Mouse (Mus musculus): Measurements from ENCODE around the gene Ascl5. TPM values are rescaled to one million over a fixed set of nuclear protein-coding genes. Genes with fewer than 3 reads are reported as not detected.

The Ascl5 gene
- total and polyA plus RNA-seq, 3 experiments: not detected

- TF ChIP-seq GABPA (IDR thresholded peaks at IDR 0.05; ENCODE audit: low read depth, low read length) (no peak), EP300 (IDR thresholded peaks at IDR 0.05; ENCODE audit: low read depth in 1 of 2, low read length in 2 of 2) (peak; percentile 95 to 97), POLR2AphosphoS5 (IDR thresholded peaks at IDR 0.05; ENCODE audit: borderline replicate concordance, low read depth, low read length) (no peak), MXI1 (IDR thresholded peaks at IDR 0.05; ENCODE audit: low read depth, low read length) (0 out of 2 replicates have a peak, but pooled peaks have one; percentile 33), MEF2A (IDR thresholded peaks at IDR 0.05; ENCODE audit: extremely low read depth, insufficient replicate concordance, low read depth, low read length, poor library complexity, severe bottlenecking) (no peak), USF1 (IDR thresholded peaks at IDR 0.05; ENCODE audit: low read depth, low read length) (no peak), ZKSCAN1 (IDR thresholded peaks at IDR 0.05; ENCODE audit: low read depth, low read length) (no peak), E2F4 (IDR thresholded peaks at IDR 0.05; ENCODE audit: borderline replicate concordance, low read depth, low read length) (no peak), ETS1 (IDR thresholded peaks at IDR 0.05; ENCODE audit: low read depth, low read length) (peak; percentile 84), NRF1 (IDR thresholded peaks at IDR 0.05; ENCODE audit: insufficient read depth, low read depth, low read length, poor library complexity, severe bottlenecking) (no peak)
These were observed 35.7 kb upstream of the Ascl5 start (continued) for GRCm38 (mm10) chr1:136014796-136015502.

GRCm38 (mm10) chr1:136017307-136017706 is 33.3 kb upstream of the Ascl5 start:
- no peak for TF ChIP-seq ZC3H11A (IDR thresholded peaks at IDR 0.05; ENCODE audit: low read depth, low read length)
- 0 out of 2 replicates have a peak, but pooled peaks have one; percentile 18 for TF ChIP-seq MAX (IDR thresholded peaks at IDR 0.05; ENCODE audit: low read length)
- H3K79me2 ChIP-seq (ENCODE audit: control insufficient read depth, insufficient read depth, low read length, poor library complexity): peaks cover 5% of the 10 kb centered on the region; the same call in 1 of the 2 replicates

GRCm38 (mm10) chr1:136017907-136018313 is 32.7 kb upstream of the Ascl5 start:
- H3K9me3 ChIP-seq (replicated peaks; ENCODE audit: insufficient read depth, low read length): no peaks in the 10 kb centered on the region
- H3K27ac ChIP-seq (ENCODE audit: control insufficient read depth, low read depth, low read length): peak overlapping the region; percentile 71
- peaks cover 17 to 26% of the 10 kb centered on the region in 2 experiments for H3K4me1 ChIP-seq (ENCODE audit: control insufficient read depth in 1 of 2, insufficient read depth in 2 of 2, low read length in 2 of 2)
- H3K36me3 ChIP-seq (ENCODE audit: control insufficient read depth in 1 of 2, insufficient read depth in 2 of 2, low read length in 2 of 2): peaks cover 2 to 26% of the 10 kb centered on the region in 2 experiments; a peak in 3 of 4 replicates
- TF ChIP-seq HCFC1 (IDR thresholded peaks at IDR 0.05; ENCODE audit: low read depth, low read length): peak; percentile 44; the same call in 1 of the 2 replicates
- no peak for TF ChIP-seq NRF1 (IDR thresholded peaks at IDR 0.05; ENCODE audit: insufficient read depth, low read depth, low read length, poor library complexity, severe bottlenecking)
- peak; percentile 26 for TF ChIP-seq TCF12 (IDR thresholded peaks at IDR 0.05; ENCODE audit: low read depth, low read length)
- no peak for TF ChIP-seq MYB (IDR thresholded peaks at IDR 0.05; ENCODE audit: low read depth, low read length)
- TF ChIP-seq NELFE (IDR thresholded peaks at IDR 0.05; ENCODE audit: low read depth, low read length): peak; percentile 46
- TF ChIP-seq ELF1 (IDR thresholded peaks at IDR 0.05; ENCODE audit: low read depth, low read length): peak; percentile 80
- TF ChIP-seq GATA1 (IDR thresholded peaks at IDR 0.05; ENCODE audit: low read depth, low read length): no peak
- no peak for TF ChIP-seq RCOR1 (IDR thresholded peaks at IDR 0.05; ENCODE audit: low read depth, low read length)
- no peak for TF ChIP-seq MAX (IDR thresholded peaks at IDR 0.05; ENCODE audit: low read length)
- TF ChIP-seq MXI1 (IDR thresholded peaks at IDR 0.05; ENCODE audit: low read depth, low read length): peak; percentile 51
- no peak for TF ChIP-seq JUND (IDR thresholded peaks at IDR 0.05; ENCODE audit: low read depth, low read length)
- peak in 1 of 2 experiments; percentile 50; a peak in 1 of 4 replicates for TF ChIP-seq POLR2A (IDR thresholded peaks at IDR 0.05; ENCODE audit: control insufficient read depth in 1 of 2, insufficient read depth in 1 of 2, low read depth in 1 of 2, low read length in 2 of 2, poor library complexity in 1 of 2)
- peak; percentile 73 for TF ChIP-seq CHD2 (IDR thresholded peaks at IDR 0.05; ENCODE audit: low read length)
- 0 out of 2 replicates have a peak, but pooled peaks have one; percentile 7 for TF ChIP-seq GABPA (IDR thresholded peaks at IDR 0.05; ENCODE audit: low read depth, low read length)
- H3K4me3 ChIP-seq (ENCODE audit: control insufficient read depth in 1 of 2, insufficient read depth in 1 of 2, low read depth in 2 of 2, low read length in 2 of 2): peak overlapping the region; percentile 89 to 97
- peak; percentile 94 for DNase-seq (ENCODE audit: low read depth, low spot score)
- H3K9ac ChIP-seq (ENCODE audit: control insufficient read depth, low read depth, low read length, poor library complexity, severe bottlenecking): peak overlapping the region; percentile 87
- H3K79me2 ChIP-seq (ENCODE audit: control insufficient read depth, insufficient read depth, low read length, poor library complexity): peaks cover 5% of the 10 kb centered on the region; the same call in 1 of the 2 replicates
- H3K27me3 ChIP-seq (ENCODE audit: control insufficient read depth in 1 of 2, insufficient read depth in 2 of 2, low read length in 2 of 2): no peaks in the 10 kb centered on the region

More at GRCm38 (mm10) chr1:136017307-136017706, 33.3 kb upstream of the Ascl5 start:
- peaks cover 2 to 28% of the 10 kb centered on the region in 2 experiments; a peak in 3 of 4 replicates for H3K36me3 ChIP-seq (ENCODE audit: control insufficient read depth in 1 of 2, insufficient read depth in 2 of 2, low read length in 2 of 2)
- H3K27me3 ChIP-seq (ENCODE audit: control insufficient read depth in 1 of 2, insufficient read depth in 2 of 2, low read length in 2 of 2): no peaks in the 10 kb centered on the region
- peak overlapping the region; percentile 71 for H3K27ac ChIP-seq (ENCODE audit: control insufficient read depth, low read depth, low read length)
- no peak for DNase-seq (ENCODE audit: low read depth, low spot score)
- H3K4me3 ChIP-seq (ENCODE audit: control insufficient read depth in 1 of 2, insufficient read depth in 1 of 2, low read depth in 2 of 2, low read length in 2 of 2): peak overlapping the region; percentile 89 to 97
- H3K4me1 ChIP-seq (ENCODE audit: control insufficient read depth in 1 of 2, insufficient read depth in 2 of 2, low read length in 2 of 2): peaks cover 20 to 26% of the 10 kb centered on the region in 2 experiments
- no peaks in the 10 kb centered on the region for H3K9me3 ChIP-seq (replicated peaks; ENCODE audit: insufficient read depth, low read length)
- peak overlapping the region; percentile 70 for H3K9ac ChIP-seq (ENCODE audit: control insufficient read depth, low read depth, low read length, poor library complexity, severe bottlenecking)

Data from MEL (cell line).